Mouse (Mus musculus): Measurements from ENCODE around the gene Il18r1. TPM values are rescaled to one million over a fixed set of nuclear protein-coding genes. Genes with fewer than 3 reads are reported as not detected.

The Il18r1 gene
- polyA plus RNA-seq, 1 experiment from 2014 or later, result 0.37 TPM

DNA sequence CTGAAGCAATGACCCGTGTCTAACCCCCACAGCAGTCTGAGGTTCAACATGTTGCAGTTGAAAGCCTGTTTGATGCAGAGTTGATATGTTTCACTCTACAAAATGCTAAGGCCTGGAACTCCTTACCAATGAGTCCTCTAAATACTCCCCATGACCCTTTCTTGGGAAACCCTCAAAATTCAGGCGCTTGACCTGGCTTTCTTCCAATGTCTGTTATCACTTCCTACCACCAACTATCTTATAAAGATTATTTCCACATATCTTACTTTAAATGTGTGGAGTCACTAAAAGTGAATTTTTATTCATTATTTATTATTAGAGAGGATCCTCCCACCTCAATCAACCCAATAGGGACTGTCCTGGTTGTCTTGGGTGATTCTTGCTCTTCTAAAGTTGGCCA lies 33.2 kb upstream of the Il18r1 start:
- Histone ChIP-seq H3K4me1 (replicated peaks; ENCODE audit: control insufficient read depth, insufficient read depth, low read length) (no peaks in the 10 kb centered on the region), H3K36me3 (ENCODE audit: control insufficient read depth, insufficient read depth, low read length) (no peaks in the 10 kb centered on the region), H3K27me3 (replicated peaks; ENCODE audit: control insufficient read depth, insufficient read depth, low read length) (no peaks in the 10 kb centered on the region), H3K9me3 (ENCODE audit: control insufficient read depth, low read length) (no peaks in the 10 kb centered on the region), H3K4me3 (ENCODE audit: low read depth, low read length) (no peak overlapping the region), H3K9ac (ENCODE audit: low read length) (no peak overlapping the region), H3K27ac (ENCODE audit: low read depth) (no peak overlapping the region), H3K4me2 (ENCODE audit: low read length) (no peak overlapping the region)
- DNase-seq (ENCODE audit: low spot score) (no peak), ATAC-seq (replicated peaks; ENCODE audit: low FRiP score, low TSS enrichment, low read depth) (no peak)
- 87% methylated on average over 2 of the region's 2 CpGs for WGBS

DNA sequence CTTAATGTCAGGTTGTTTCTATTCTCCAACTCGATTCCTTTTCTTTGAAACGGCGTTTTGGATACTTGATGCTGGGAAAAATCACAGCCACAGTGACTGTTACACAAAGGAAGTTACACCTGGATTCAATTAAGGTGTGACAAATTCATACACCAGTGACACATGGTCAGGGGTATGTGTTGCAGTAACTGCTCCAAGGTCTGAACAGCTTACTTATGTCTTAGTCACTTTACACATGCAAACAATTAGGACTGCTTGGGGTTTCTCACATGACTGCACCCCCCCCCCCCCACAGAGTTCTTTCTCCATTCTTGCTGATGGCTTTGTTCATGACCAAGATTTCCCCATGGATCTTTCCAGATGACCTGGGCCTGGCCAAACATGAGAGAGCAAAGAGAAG lies 29.4 kb upstream of the Il18r1 start:
- no peaks in the 10 kb centered on the region for H3K36me3 ChIP-seq (ENCODE audit: control insufficient read depth, insufficient read depth, low read length)
- no peak overlapping the region for H3K4me2 ChIP-seq (ENCODE audit: low read length)
- ATAC-seq (replicated peaks; ENCODE audit: low FRiP score, low TSS enrichment, low read depth) (no peak), DNase-seq (ENCODE audit: low spot score) (no peak)
- H3K9ac ChIP-seq (ENCODE audit: low read length), result no peak overlapping the region
- WGBS, result 75% methylated on average over 3 of the region's 3 CpGs
- no peak overlapping the region for H3K27ac ChIP-seq (ENCODE audit: low read depth)
- no peaks in the 10 kb centered on the region for H3K4me1 ChIP-seq (replicated peaks; ENCODE audit: control insufficient read depth, insufficient read depth, low read length)
- H3K4me3 ChIP-seq (ENCODE audit: low read depth, low read length), result no peak overlapping the region
- H3K27me3 ChIP-seq (replicated peaks; ENCODE audit: control insufficient read depth, insufficient read depth, low read length), result no peaks in the 10 kb centered on the region
- H3K9me3 ChIP-seq (ENCODE audit: control insufficient read depth, low read length), result no peaks in the 10 kb centered on the region

DNA sequence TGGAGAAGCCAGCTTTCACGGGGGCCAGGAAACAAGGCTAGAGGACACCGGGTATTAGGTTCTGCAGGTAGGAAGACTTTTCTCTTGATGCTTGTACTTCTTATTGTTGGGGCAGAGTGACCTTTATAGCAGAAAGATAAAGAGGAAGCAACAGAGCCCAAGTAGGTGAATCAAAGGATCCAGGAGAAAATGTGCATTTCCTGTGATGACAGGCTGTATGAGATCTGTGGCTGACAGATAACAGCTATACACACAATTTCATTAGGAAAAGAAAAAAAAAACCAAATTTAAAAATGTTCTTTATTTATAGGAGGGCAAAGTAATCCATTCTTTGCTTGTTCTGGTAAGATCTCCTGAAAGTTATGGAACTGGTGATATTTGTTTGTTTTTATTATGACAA lies 28.0 kb upstream of the Il18r1 start:
- WGBS, result 90% methylated on average over 2 of the region's 2 CpGs
- no peak overlapping the region for H3K27ac ChIP-seq (ENCODE audit: low read depth)
- no peak for ATAC-seq (replicated peaks; ENCODE audit: low FRiP score, low TSS enrichment, low read depth)

DNA sequence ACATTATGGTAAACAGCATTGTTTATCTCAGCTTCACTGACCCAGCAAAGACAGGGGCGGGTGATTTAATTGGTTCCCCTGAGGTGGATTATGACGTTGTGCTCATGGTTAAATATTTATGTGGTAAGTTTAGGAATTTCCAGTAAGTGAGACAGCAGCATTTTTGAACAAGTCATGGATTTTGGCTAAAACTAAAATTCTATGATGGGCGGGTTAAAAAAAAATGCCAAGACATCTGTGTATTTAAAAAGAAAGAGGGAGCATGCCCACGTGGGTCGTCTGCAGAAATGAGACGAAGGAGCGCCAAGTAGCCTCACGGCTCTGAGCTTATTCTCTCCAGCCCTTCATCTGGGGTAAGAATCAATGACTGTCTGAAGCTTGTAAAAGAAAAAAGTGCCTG lies 25.8 kb upstream of the Il18r1 start:
- H3K9ac ChIP-seq (ENCODE audit: low read length), result no peak overlapping the region
- WGBS, result 63% methylated on average over 8 of the region's 8 CpGs
- H3K36me3 ChIP-seq (ENCODE audit: control insufficient read depth, insufficient read depth, low read length), result no peaks in the 10 kb centered on the region
- no peaks in the 10 kb centered on the region for H3K9me3 ChIP-seq (ENCODE audit: control insufficient read depth, low read length)
- H3K4me1 ChIP-seq (replicated peaks; ENCODE audit: control insufficient read depth, insufficient read depth, low read length), result no peaks in the 10 kb centered on the region
- H3K27me3 ChIP-seq (replicated peaks; ENCODE audit: control insufficient read depth, insufficient read depth, low read length), result no peaks in the 10 kb centered on the region
- ATAC-seq (replicated peaks; ENCODE audit: low FRiP score, low TSS enrichment, low read depth) (no peak), DNase-seq (ENCODE audit: low spot score) (no peak)
- H3K4me2 ChIP-seq (ENCODE audit: low read length), result no peak overlapping the region
- no peak overlapping the region for H3K4me3 ChIP-seq (ENCODE audit: low read depth, low read length)
- H3K27ac ChIP-seq (ENCODE audit: low read depth), result no peak overlapping the region

More for the DNA sequence above, 28.0 kb upstream of the Il18r1 start:
- H3K4me1 ChIP-seq (replicated peaks; ENCODE audit: control insufficient read depth, insufficient read depth, low read length), result no peaks in the 10 kb centered on the region
- H3K4me2 ChIP-seq (ENCODE audit: low read length), result no peak overlapping the region
- no peak for DNase-seq (ENCODE audit: low spot score)
- H3K27me3 ChIP-seq (replicated peaks; ENCODE audit: control insufficient read depth, insufficient read depth, low read length), result no peaks in the 10 kb centered on the region
- H3K9ac ChIP-seq (ENCODE audit: low read length), result no peak overlapping the region
- no peaks in the 10 kb centered on the region for H3K9me3 ChIP-seq (ENCODE audit: control insufficient read depth, low read length)
- no peak overlapping the region for H3K4me3 ChIP-seq (ENCODE audit: low read depth, low read length)
- no peaks in the 10 kb centered on the region for H3K36me3 ChIP-seq (ENCODE audit: control insufficient read depth, insufficient read depth, low read length)

DNA sequence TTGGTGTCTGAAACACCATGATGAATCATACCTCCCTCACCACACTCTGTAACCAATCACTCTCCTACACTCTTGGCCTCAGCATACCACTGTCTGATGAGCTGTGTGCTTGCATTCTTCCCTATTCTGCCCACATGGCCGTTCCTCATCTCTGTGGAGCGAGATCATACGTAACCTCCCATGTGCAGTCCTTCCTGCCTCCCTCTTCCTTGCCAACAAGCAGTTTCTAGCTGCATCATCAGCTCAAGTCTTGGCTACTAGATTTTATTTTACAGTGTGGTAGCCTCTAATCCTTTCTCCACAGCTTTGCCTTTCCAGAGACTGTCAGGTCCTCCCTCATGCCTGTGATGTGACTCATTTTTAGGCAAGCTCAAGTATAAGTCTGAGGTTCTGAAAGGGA lies 20.6 kb upstream of the Il18r1 start:
- peak; percentile 18 for DNase-seq (ENCODE audit: low spot score)
- H3K9me3 ChIP-seq (ENCODE audit: control insufficient read depth, low read length), result no peaks in the 10 kb centered on the region
- ATAC-seq (replicated peaks; ENCODE audit: low FRiP score, low TSS enrichment, low read depth), result no peak
- no peak overlapping the region for H3K4me2 ChIP-seq (ENCODE audit: low read length)
- H3K27me3 ChIP-seq (replicated peaks; ENCODE audit: control insufficient read depth, insufficient read depth, low read length), result no peaks in the 10 kb centered on the region
- WGBS, result 69% methylated on average over 3 of the region's 3 CpGs
- no peaks in the 10 kb centered on the region for H3K36me3 ChIP-seq (ENCODE audit: control insufficient read depth, insufficient read depth, low read length)
- no peak overlapping the region for H3K27ac ChIP-seq (ENCODE audit: low read depth)
- no peak overlapping the region for H3K4me3 ChIP-seq (ENCODE audit: low read depth, low read length)
- no peaks in the 10 kb centered on the region for H3K4me1 ChIP-seq (replicated peaks; ENCODE audit: control insufficient read depth, insufficient read depth, low read length)
- no peak overlapping the region for H3K9ac ChIP-seq (ENCODE audit: low read length)

DNA sequence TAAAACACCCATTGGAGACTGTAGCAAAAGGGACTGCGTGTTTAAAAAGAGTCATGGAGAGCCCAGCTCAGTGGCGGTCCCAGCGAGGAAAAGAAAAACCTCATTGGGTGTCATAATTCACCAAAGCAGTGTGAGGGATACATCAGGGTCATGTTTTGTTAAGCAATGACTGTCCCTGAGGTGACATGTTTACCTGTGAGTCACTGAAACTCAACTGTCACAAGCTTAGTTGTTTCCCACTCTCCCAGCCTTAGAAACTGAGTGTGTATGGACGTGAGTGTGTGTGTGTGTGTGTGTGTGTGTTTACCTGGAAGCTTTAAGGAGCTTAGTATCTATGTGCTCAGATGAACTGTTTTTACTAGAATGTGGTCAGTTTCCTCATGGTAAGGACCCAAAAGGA lies 2.0 kb downstream of the Il18r1 start:
- Histone ChIP-seq H3K4me1 (replicated peaks; ENCODE audit: control insufficient read depth, insufficient read depth, low read length) (no peaks in the 10 kb centered on the region), H3K9me3 (ENCODE audit: control insufficient read depth, low read length) (no peaks in the 10 kb centered on the region), H3K4me2 (ENCODE audit: low read length) (no peak overlapping the region), H3K27ac (ENCODE audit: low read depth) (no peak overlapping the region), H3K9ac (ENCODE audit: low read length) (no peak overlapping the region), H3K27me3 (replicated peaks; ENCODE audit: control insufficient read depth, insufficient read depth, low read length) (no peaks in the 10 kb centered on the region), H3K36me3 (ENCODE audit: control insufficient read depth, insufficient read depth, low read length) (no peaks in the 10 kb centered on the region), H3K4me3 (ENCODE audit: low read depth, low read length) (no peak overlapping the region)
- WGBS, result 84% methylated on average over 4 of the region's 4 CpGs
- ATAC-seq (replicated peaks; ENCODE audit: low FRiP score, low TSS enrichment, low read depth) (no peak), DNase-seq (ENCODE audit: low spot score) (no peak)

DNA sequence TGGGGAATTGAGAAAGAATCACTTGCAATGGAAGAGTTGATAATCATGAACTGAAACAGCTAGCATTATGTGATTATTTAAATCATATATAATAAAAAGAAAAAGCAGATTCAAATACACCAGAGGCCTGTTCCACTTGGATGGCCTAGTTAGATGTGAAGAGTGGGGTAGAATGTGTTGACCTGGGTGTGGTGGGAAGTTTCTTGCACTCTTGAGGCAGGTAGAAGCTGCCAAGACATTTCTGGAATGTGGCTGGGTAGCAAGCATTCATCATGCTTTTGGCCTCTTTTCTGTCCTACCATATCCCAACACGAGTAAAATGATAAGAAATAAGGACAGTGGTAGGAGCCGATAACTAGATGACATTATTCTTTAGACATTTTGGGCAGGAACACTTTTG lies 3.5 kb downstream of the Il18r1 start:
- Histone ChIP-seq H3K4me2 (ENCODE audit: low read length) (no peak overlapping the region), H3K36me3 (ENCODE audit: control insufficient read depth, insufficient read depth, low read length) (no peaks in the 10 kb centered on the region), H3K27me3 (replicated peaks; ENCODE audit: control insufficient read depth, insufficient read depth, low read length) (no peaks in the 10 kb centered on the region), H3K27ac (ENCODE audit: low read depth) (no peak overlapping the region), H3K4me3 (ENCODE audit: low read depth, low read length) (no peak overlapping the region), H3K9me3 (ENCODE audit: control insufficient read depth, low read length) (no peaks in the 10 kb centered on the region), H3K9ac (ENCODE audit: low read length) (no peak overlapping the region), H3K4me1 (replicated peaks; ENCODE audit: control insufficient read depth, insufficient read depth, low read length) (no peaks in the 10 kb centered on the region)
- DNase-seq (ENCODE audit: low spot score) (no peak), ATAC-seq (replicated peaks; ENCODE audit: low FRiP score, low TSS enrichment, low read depth) (no peak)
- WGBS, result 78% methylated on average over 2 of the region's 2 CpGs

DNA sequence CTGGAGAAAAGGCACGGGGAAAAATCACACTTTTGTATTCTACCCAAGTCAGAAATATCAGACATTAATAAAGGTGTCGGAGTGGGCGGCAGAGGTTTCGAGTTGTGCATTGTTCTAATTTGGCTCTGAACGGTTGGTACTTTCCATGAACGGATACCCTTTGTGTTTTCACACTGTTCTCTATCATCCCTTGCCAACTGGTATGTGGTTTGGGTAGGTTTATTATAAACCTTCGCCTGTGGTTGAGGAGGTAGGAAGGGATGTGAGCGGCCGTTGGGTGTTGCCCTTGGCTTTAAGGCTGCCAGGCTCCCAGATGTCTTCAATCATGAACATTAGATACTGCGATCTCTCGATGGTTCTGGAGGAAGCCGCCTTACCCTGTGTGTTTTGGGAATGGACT lies 4.5 kb downstream of the Il18r1 start:
- H3K9me3 ChIP-seq (ENCODE audit: control insufficient read depth, low read length), result no peaks in the 10 kb centered on the region
- no peaks in the 10 kb centered on the region for H3K36me3 ChIP-seq (ENCODE audit: control insufficient read depth, insufficient read depth, low read length)
- no peak for ATAC-seq (replicated peaks; ENCODE audit: low FRiP score, low TSS enrichment, low read depth)
- no peak overlapping the region for H3K4me3 ChIP-seq (ENCODE audit: low read depth, low read length)
- H3K4me1 ChIP-seq (replicated peaks; ENCODE audit: control insufficient read depth, insufficient read depth, low read length), result no peaks in the 10 kb centered on the region
- 84% methylated on average over 12 of the region's 12 CpGs for WGBS
- no peaks in the 10 kb centered on the region for H3K27me3 ChIP-seq (replicated peaks; ENCODE audit: control insufficient read depth, insufficient read depth, low read length)
- no peak overlapping the region for H3K4me2 ChIP-seq (ENCODE audit: low read length)
- H3K9ac ChIP-seq (ENCODE audit: low read length), result no peak overlapping the region
- H3K27ac ChIP-seq (ENCODE audit: low read depth), result no peak overlapping the region
- DNase-seq (ENCODE audit: low spot score), result no peak

DNA sequence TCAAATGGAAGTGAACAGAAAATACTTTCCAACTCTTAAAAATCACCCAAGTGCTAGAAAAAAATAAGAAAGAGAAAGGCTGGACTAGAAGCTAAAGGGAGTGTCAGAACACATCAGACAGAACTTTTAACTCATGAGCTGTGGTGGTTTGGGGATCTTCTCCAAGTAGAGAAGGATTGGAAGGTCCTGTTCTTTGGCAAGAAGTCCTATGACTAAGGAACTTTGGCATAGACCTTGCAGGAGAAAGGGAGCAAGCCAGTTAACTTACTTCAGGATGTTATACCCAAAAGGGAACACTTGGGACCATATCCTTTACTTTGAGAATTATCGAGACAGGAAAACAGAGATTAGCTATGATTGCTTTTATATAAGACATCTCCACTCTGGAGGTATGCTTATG lies 7.0 kb downstream of the Il18r1 start:
- Histone ChIP-seq H3K36me3 (ENCODE audit: control insufficient read depth, insufficient read depth, low read length) (no peaks in the 10 kb centered on the region), H3K4me3 (ENCODE audit: low read depth, low read length) (no peak overlapping the region), H3K4me1 (replicated peaks; ENCODE audit: control insufficient read depth, insufficient read depth, low read length) (no peaks in the 10 kb centered on the region), H3K27me3 (replicated peaks; ENCODE audit: control insufficient read depth, insufficient read depth, low read length) (no peaks in the 10 kb centered on the region), H3K27ac (ENCODE audit: low read depth) (no peak overlapping the region), H3K9me3 (ENCODE audit: control insufficient read depth, low read length) (no peaks in the 10 kb centered on the region), H3K9ac (ENCODE audit: low read length) (no peak overlapping the region), H3K4me2 (ENCODE audit: low read length) (no peak overlapping the region)
- 100% methylated on average over 1 of the region's 1 CpGs for WGBS
- no peak for DNase-seq (ENCODE audit: low spot score)
- no peak for ATAC-seq (replicated peaks; ENCODE audit: low FRiP score, low TSS enrichment, low read depth)
